Mouse (Mus musculus): ENCODE results near the gene Snap29. TPM values are rescaled to one million over a fixed set of nuclear protein-coding genes. Genes with fewer than 3 reads are reported as not detected.
A peak's percentile ranks its signal among the peaks of the same experiment; 100 is the strongest.

Gene Snap29
- total and polyA plus RNA-seq, 3 experiments, result 21.6 to 47.0 (median 37.4) TPM

DNA sequence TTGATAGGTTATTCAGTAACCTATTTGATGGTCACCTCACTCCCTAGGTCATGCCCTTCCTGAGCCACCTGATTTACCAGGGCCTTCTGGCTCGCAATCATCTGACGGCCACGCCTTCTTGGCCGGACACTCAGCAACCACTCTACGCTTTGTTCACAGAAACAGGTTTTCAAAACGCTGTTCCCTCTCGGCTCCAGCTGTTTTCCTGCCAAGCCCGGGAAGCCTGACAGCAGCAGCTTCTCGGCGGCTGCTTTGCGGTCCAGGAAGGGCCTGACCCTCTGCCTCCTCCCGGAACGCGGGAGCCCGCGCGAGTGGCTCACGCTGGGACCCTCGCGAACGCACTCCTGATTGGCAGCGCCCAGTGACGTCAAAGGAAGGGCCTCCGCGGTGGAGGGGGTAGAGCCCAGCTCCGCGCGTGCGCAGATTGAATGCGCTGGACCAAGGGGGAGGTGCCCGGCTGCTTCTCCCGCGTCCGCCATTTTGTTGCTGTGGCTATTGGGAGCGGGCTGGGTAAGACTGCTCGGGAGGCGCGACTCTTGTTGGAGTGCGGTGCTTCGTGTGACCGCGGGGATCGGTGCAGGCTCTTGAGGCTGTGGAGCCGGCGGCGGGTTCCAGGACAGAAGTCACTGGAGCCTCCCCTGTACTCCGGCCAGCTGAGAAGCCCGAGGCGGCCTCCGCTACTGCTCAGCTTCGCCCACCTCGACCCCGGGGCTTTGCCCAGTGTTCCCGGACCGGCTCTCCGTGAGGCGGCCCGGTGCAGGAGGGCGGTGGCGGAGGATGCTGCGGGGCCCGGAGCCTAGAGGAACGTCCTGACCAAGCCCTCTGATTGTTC is 46.0 kb downstream of the Snap29 start, which contains the start of gene Crkl:
Gene Crkl, plus strand, starts transcription at position 447 of the 832 bp plus-strand sequence.
- dilution Hi-C loops (cut with MboI; ENCODE audit: extremely low pct_ligation_motif_present, extremely low pct_unique_long_range_greater_than_20kb, low sequenced_read_pairs) (no loop called here), in situ Hi-C loops (cut with MboI; ENCODE audit: low pct_ligation_motif_present, low pct_unique_long_range_greater_than_20kb, low sequenced_read_pairs) (no loop called here)
- Histone ChIP-seq H3K4me2 (ENCODE audit: insufficient read depth, low read depth, poor library complexity, severe bottlenecking) (peak within 1 kb of the TSS; percentile 80), H3K4me1 (ENCODE audit: control insufficient read depth in 1 of 2, insufficient read depth in 2 of 2) (peaks cover 7 to 30% of the 10 kb centered on the region in 2 experiments; a peak in 3 of 4 replicates), H3K27me3 (replicated peaks) (no peaks in the 10 kb centered on the region), H3K79me2 (replicated peaks; ENCODE audit: control insufficient read depth, extremely low read depth, insufficient read depth, poor library complexity, severe bottlenecking) (peaks cover 36% of the 10 kb centered on the region), H3K9me3 (replicated peaks; ENCODE audit: low read length) (peaks cover under 1% of the 10 kb centered on the region), H3K4me3 (replicated peaks in 1 of 3; ENCODE audit: low read depth in 2 of 3, low read length in 2 of 3, poor library complexity in 1 of 3) (peak within 1 kb of the TSS; percentile 82 to 98 (median 85)), H3K27ac (ENCODE audit: insufficient read depth, low read depth) (peak within 1 kb of the TSS; percentile 38; the same call in 1 of the 2 replicates), H3K9ac (ENCODE audit: insufficient read depth, low read depth) (peak within 1 kb of the TSS; percentile 84), H3K36me3 (replicated peaks in 1 of 2; ENCODE audit: control insufficient read depth in 1 of 2, insufficient read depth in 1 of 2, low read length in 1 of 2) (peaks cover 8 to 20% of the 10 kb centered on the region in 2 experiments)
- DNase-seq (ENCODE audit: extremely low read depth), result peak; percentile 99
- TF ChIP-seq MAFK (IDR thresholded peaks at IDR 0.05; ENCODE audit: insufficient replicate concordance, low read length) (no peak), E2F4 (IDR thresholded peaks at IDR 0.05; ENCODE audit: insufficient replicate concordance, low read depth, low read length) (no peak; the same call in 1 of the 2 replicates), RCOR1 (conservative IDR thresholded peaks at IDR 0.05; ENCODE audit: low read depth, low read length) (peak; percentile 74; the same call in 1 of the 2 replicates), TBP (conservative IDR thresholded peaks at IDR 0.05; ENCODE audit: low read depth, low read length) (peak; percentile 64), SIN3A (IDR thresholded peaks at IDR 0.05; ENCODE audit: low read length) (peak; percentile 98), USF1 (IDR thresholded peaks at IDR 0.05; ENCODE audit: low read depth, low read length) (no peak), MXI1 (IDR thresholded peaks at IDR 0.05; ENCODE audit: low read depth, low read length) (peak; percentile 96), POLR2A (IDR thresholded peaks at IDR 0.05; ENCODE audit: low read depth, low read length) (peak; percentile 99), SMC3 (IDR thresholded peaks at IDR 0.05; ENCODE audit: low read depth, low read length) (no peak), IRF4 (IDR thresholded peaks at IDR 0.05; ENCODE audit: low read depth, low read length) (peak; percentile 63; the same call in 1 of the 2 replicates), CHD1 (IDR thresholded peaks at IDR 0.05; ENCODE audit: low read depth, low read length) (peak; percentile 45; the same call in 1 of the 2 replicates), UBTF (IDR thresholded peaks at IDR 0.05; ENCODE audit: low read depth, low read length) (no peak; the same call in 1 of the 2 replicates), ZNF384 (IDR thresholded peaks at IDR 0.05; ENCODE audit: low read depth, low read length) (no peak), ZKSCAN1 (IDR thresholded peaks at IDR 0.05; ENCODE audit: borderline replicate concordance, low read depth, low read length) (no peak), KAT2A (IDR thresholded peaks at IDR 0.05; ENCODE audit: insufficient replicate concordance, low read length) (peak; percentile 77; the same call in 1 of the 2 replicates), EP300 (IDR thresholded peaks at IDR 0.05; ENCODE audit: low read length) (no peak), MEF2A (IDR thresholded peaks at IDR 0.05; ENCODE audit: borderline replicate concordance, low read depth, low read length) (peak; percentile 55; the same call in 1 of the 2 replicates), PAX5 (IDR thresholded peaks at IDR 0.05; ENCODE audit: low read length) (no peak), USF2 (conservative IDR thresholded peaks at IDR 0.05; ENCODE audit: low read depth, low read length) (no peak), HCFC1 (IDR thresholded peaks at IDR 0.05; ENCODE audit: low read depth, low read length) (peak; percentile 79), CTCF (conservative IDR thresholded peaks at IDR 0.05 in 1 of 2, IDR thresholded peaks at IDR 0.05 in 1 of 2; ENCODE audit: low read depth in 2 of 2, low read length in 2 of 2) (no peak), CHD2 (IDR thresholded peaks at IDR 0.05; ENCODE audit: low read length) (peak; percentile 90), POLR2AphosphoS2 (IDR thresholded peaks at IDR 0.05; ENCODE audit: low read depth, low read length) (peak; percentile 95), NRF1 (IDR thresholded peaks at IDR 0.05; ENCODE audit: low read depth, low read length) (peak; percentile 96), MAZ (IDR thresholded peaks at IDR 0.05; ENCODE audit: low read depth, low read length) (peak; percentile 99), MAX (IDR thresholded peaks at IDR 0.05; ENCODE audit: low read length) (peak; percentile 92), RAD21 (IDR thresholded peaks at IDR 0.05; ENCODE audit: low read depth, low read length) (no peak), ZC3H11A (IDR thresholded peaks at IDR 0.05; ENCODE audit: low read depth, low read length) (no peak), GABPA (IDR thresholded peaks at IDR 0.05; ENCODE audit: insufficient replicate concordance, low read depth, low read length) (no peak; the same call in 1 of the 2 replicates), ZMIZ1 (IDR thresholded peaks at IDR 0.05; ENCODE audit: low read depth, low read length) (peak; percentile 93), ELF1 (IDR thresholded peaks at IDR 0.05; ENCODE audit: low read depth, low read length) (peak; percentile 86), MYC (IDR thresholded peaks at IDR 0.05; ENCODE audit: low read depth, low read length) (peak; percentile 84; the same call in 1 of the 2 replicates), TCF12 (IDR thresholded peaks at IDR 0.05; ENCODE audit: low read depth, low read length) (peak; percentile 91; the same call in 1 of the 2 replicates), BHLHE40 (IDR thresholded peaks at IDR 0.05; ENCODE audit: low read depth, low read length) (peak; percentile 58), JUN (IDR thresholded peaks at IDR 0.05; ENCODE audit: insufficient read depth, low read depth, low read length) (no peak), JUND (conservative IDR thresholded peaks at IDR 0.05; ENCODE audit: low read depth, low read length) (no peak), NELFE (IDR thresholded peaks at IDR 0.05; ENCODE audit: low read depth, low read length) (peak; percentile 99), ETS1 (conservative IDR thresholded peaks at IDR 0.05; ENCODE audit: low read depth, low read length) (peak; percentile 40)
